Mouse (Mus musculus) limb, embryonic 14.5 days (tissue): ENCODE measurements around the gene Pak4. TPM values are rescaled to one million over a fixed set of nuclear protein-coding genes. Genes with fewer than 3 reads are reported as not detected.

ENCODE experiments used
- ATAC-seq: fragments of 200-750 bp; cut with Nextera tagmentation; 2 replicates; pipeline ENCODE4 v1.8.0; 2017; ENCODE audit warnings: low read depth, moderate number of reproducible peaks, moderate TSS enrichment; ENCODE audit not compliant: low FRiP score
- DNase-seq: peaks from one replicate; pipeline ENCODE4 v3.0.0-alpha.2; 2015; ENCODE audit warnings: low spot score
- H3K27ac ChIP-seq: fragments of 300-500 bp; sonication (generic); replicated peaks from 2 replicates; pipeline ENCODE4 v1.5.1; 2014; ENCODE audit warnings: low read depth, mild to moderate bottlenecking, low read length, moderate library complexity, mixed read lengths
- H3K27me3 ChIP-seq: fragments of 300-500 bp; sonication (generic); 2 replicates; pipeline ENCODE4 v1.6.1; 2014; ENCODE audit warnings: low read length, mixed read lengths; ENCODE audit not compliant: control insufficient read depth, insufficient read depth
- H3K36me3 ChIP-seq: fragments of 300-500 bp; sonication (generic); 2 replicates; pipeline ENCODE4 v1.6.1; 2014; ENCODE audit warnings: mild to moderate bottlenecking, low read length, moderate library complexity, mixed read lengths; ENCODE audit not compliant: control insufficient read depth, insufficient read depth
- H3K4me1 ChIP-seq: fragments of 300-500 bp; sonication (generic); 2 replicates; pipeline ENCODE4 v1.6.1; 2014; ENCODE audit warnings: antibody characterized with exemption, low read length, mixed read lengths; ENCODE audit not compliant: control insufficient read depth, insufficient read depth
- H3K4me2 ChIP-seq: fragments of 300-500 bp; sonication (generic); replicated peaks from 2 replicates; pipeline ENCODE4 v1.6.1; 2014; ENCODE audit warnings: low read depth, mild to moderate bottlenecking, low read length, moderate library complexity; ENCODE audit not compliant: severe bottlenecking
- H3K4me3 ChIP-seq: fragments of 300-500 bp; sonication (generic); replicated peaks from 2 replicates; pipeline ENCODE4 v1.5.1; 2014; ENCODE audit warnings: low read length
- H3K9ac ChIP-seq: fragments of 300-500 bp; sonication (generic); 2 replicates; pipeline ENCODE4 v1.6.1; 2014; ENCODE audit warnings: mild to moderate bottlenecking, low read depth, low read length, moderate library complexity; ENCODE audit not compliant: severe bottlenecking
- H3K9me3 ChIP-seq: fragments of 300-500 bp; sonication (generic); 2 replicates; pipeline ENCODE4 v1.6.1; 2016; ENCODE audit warnings: low read length; ENCODE audit not compliant: control insufficient read depth
- POLR2A ChIP-seq: fragments of 200-500 bp; IDR thresholded peaks from 2 replicates; pipeline ENCODE4 v1.8.0; 2012; ENCODE audit warnings: inconsistent platforms, mild to moderate bottlenecking, moderate library complexity, borderline replicate concordance; ENCODE audit not compliant: insufficient read depth, insufficient read length; ENCODE audit errors: extremely low read depth
- WGBS: fragments of 180-500 bp; shearing (Covaris S2); extraction: QIAGEN DNeasy Blood & Tissue Kit; methylation state at CpG from one replicate; pipeline ENCODE4 v1.1.7; 2014; 5-methylcytosine and 5-hydroxymethylcytosine counted together
- polyA plus RNA-seq, 2 experiments: library from polyadenylated mRNA; depleted of rRNA in 1 of 2; stranded (reverse) in 1 of 2; unstranded in 1 of 2; fragments of >200 nt; fragmentation: Nextera tagmentation in 1 of 2; extraction: Ambion mirVana in 1 of 2; gene quantifications; 2 replicates each; pipeline versions ENCODE4 v1.2.1 to v1.2.3; 2012 to 2014

Pak4 gene
- polyA plus RNA-seq, 2 experiments, result 21.3 to 27.6 TPM

DNA sequence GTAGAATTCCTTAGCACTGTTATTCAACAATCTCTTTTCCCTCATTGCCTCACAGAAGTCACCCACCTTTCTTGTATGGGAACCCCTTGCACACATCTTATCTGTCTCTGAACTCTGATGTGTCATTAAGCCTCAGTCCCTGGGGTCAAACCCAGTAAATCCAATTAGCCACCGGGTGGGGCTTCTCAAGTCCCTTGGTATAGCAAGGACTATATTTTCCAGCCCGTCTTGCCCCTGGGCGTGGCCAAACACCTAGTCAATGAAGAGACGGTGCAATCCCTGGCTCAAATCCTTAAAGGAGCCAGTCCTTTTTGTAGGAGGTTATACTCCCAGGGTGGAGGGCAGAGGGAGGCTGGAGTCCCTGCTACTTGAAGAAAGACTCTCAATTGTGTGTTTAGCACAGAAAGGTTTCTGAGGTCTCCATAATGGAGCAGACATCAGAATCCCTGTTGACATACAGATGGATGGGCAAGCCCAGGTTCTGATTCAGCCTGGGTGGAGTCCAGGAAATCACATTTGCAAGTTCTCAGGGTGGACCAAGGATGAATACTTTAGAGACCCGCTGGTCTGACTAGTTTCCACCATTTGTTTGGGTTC lies 41.9 kb downstream of the Pak4 start:
- ATAC-seq, result no peak
- no peak for DNase-seq
- WGBS, result 14% methylated on average over 5 of the region's 5 CpGs

DNA sequence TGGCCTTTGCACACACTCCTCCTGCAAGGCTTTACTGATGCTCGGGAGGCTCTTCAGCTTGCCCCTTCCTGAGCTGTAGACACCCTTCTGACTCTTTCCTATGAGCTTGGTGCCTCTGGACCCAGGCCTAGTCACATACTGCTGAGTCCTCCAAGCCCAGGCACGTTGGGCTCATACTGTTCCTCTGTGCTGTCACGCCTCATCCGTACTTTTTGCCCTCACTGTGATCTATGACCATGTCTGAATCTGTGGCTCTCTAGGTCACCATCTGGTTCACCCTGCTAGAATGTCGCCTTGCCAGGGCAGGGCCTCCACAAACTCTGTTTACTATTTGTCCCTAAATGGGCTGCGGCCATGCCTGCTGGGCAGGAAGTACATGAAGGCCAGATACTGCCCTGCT lies 44.9 kb downstream of the Pak4 start:
- no peaks in the 10 kb centered on the region for H3K4me1 ChIP-seq
- no peak overlapping the region for H3K4me3 ChIP-seq
- H3K27me3 ChIP-seq, result 0 out of 2 replicates have a peak, but pooled peaks cover 2% of the 10 kb centered on the region
- H3K4me2 ChIP-seq, result no peak overlapping the region
- H3K9ac ChIP-seq, result no peak overlapping the region
- no peak for DNase-seq
- WGBS, result 93% methylated on average over 6 of the region's 6 CpGs
- no peak for TF ChIP-seq POLR2A
- H3K9me3 ChIP-seq, result no peaks in the 10 kb centered on the region
- no peak overlapping the region for H3K27ac ChIP-seq
- no peak for ATAC-seq
- H3K36me3 ChIP-seq, result 0 out of 2 replicates have a peak, but pooled peaks cover 4% of the 10 kb centered on the region

More for the DNA sequence above, 41.9 kb downstream of the Pak4 start:
- Histone ChIP-seq H3K27ac (no peak overlapping the region), H3K36me3 (peaks cover 30% of the 10 kb centered on the region), H3K4me2 (no peak overlapping the region), H3K9me3 (no peaks in the 10 kb centered on the region), H3K27me3 (no peaks in the 10 kb centered on the region), H3K4me3 (no peak overlapping the region), H3K9ac (no peak overlapping the region), H3K4me1 (peaks cover 2% of the 10 kb centered on the region; the same call in 1 of the 2 replicates)
- TF ChIP-seq POLR2A, result no peak

DNA sequence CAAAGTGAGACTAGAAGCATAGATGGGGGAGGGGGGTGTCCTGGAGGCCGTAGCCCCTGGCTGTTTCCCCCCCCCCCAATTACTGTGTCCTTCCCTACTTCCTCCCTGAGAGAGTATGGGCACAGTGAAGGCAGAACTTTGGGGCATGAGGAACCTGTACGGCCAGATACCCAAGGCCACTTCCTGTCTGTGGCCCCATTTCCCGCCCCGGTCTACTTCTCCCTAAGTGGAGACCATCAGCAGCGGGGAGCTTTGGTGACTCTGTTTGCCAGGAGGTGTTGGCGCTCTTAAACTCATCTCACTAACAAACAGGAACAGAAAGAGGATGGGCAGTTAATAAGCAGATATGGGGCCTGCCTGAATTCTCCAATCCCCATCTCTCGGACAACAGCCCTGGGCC lies 50.4 kb downstream of the Pak4 start:
- Histone ChIP-seq H3K27ac (no peak overlapping the region), H3K36me3 (no peaks in the 10 kb centered on the region), H3K4me3 (no peak overlapping the region), H3K4me2 (no peak overlapping the region), H3K9ac (no peak overlapping the region), H3K9me3 (no peaks in the 10 kb centered on the region), H3K4me1 (peaks cover 5% of the 10 kb centered on the region), H3K27me3 (peaks cover 47% of the 10 kb centered on the region)
- WGBS, result 68% methylated on average over 7 of the region's 7 CpGs
- DNase-seq (no peak), ATAC-seq (no peak)
- TF ChIP-seq POLR2A, result no peak

- peak within 1 kb of the TSS; percentile 22 for H3K4me3 ChIP-seq
- ATAC-seq (no peak), DNase-seq (no peak)
- H3K27me3 ChIP-seq, result peaks cover 47% of the 10 kb centered on the region
- no peaks in the 10 kb centered on the region for H3K9me3 ChIP-seq
- WGBS, result 3% methylated on average over 3 of the region's 5 CpGs
- no peak within 1 kb of the TSS for H3K27ac ChIP-seq
- H3K4me1 ChIP-seq, result peaks cover 5% of the 10 kb centered on the region
- peak within 1 kb of the TSS; percentile 35 for H3K4me2 ChIP-seq
- no peak for TF ChIP-seq POLR2A
- H3K36me3 ChIP-seq, result no peaks in the 10 kb centered on the region
- no peak within 1 kb of the TSS; the same call in 1 of the 2 replicates for H3K9ac ChIP-seq
Measured at GRCm38 (mm10) chr7:28547154-28547553, 50.8 kb downstream of the Pak4 start, which contains the start of gene Nccrp1. TSS of gene Nccrp1 (minus strand) at chr7:28547254.

DNA sequence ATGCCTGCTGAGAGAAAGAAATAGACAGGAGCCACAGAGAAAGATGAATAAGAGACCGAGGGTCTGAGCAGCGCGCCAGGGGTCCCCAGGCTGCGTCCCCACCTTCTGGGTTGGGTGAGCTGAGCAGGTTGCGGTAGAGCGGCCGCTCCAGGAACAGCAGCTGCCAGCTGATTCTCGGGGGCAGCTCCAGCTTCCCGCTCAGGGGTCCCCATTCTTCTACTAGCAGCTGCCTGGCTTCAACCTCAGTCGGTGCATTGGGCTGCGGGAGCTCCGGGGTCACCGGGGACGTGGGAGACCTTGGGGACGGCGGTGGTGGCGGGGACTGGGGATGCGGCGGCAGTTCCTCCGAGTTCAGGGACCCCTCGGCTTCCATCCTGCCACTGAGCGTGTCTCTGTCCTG lies 51.3 kb downstream of the Pak4 start:
- H3K4me1 ChIP-seq, result peaks cover 5% of the 10 kb centered on the region
- no peak for TF ChIP-seq POLR2A
- H3K27ac ChIP-seq, result no peak overlapping the region
- H3K27me3 ChIP-seq, result peaks cover 47% of the 10 kb centered on the region
- DNase-seq (no peak), ATAC-seq (no peak)
- H3K36me3 ChIP-seq, result no peaks in the 10 kb centered on the region
- no peak overlapping the region; the same call in 1 of the 2 replicates for H3K9ac ChIP-seq
- no peaks in the 10 kb centered on the region for H3K9me3 ChIP-seq
- H3K4me2 ChIP-seq, result peak overlapping the region; percentile 35
- 1% methylated on average over 21 of the region's 22 CpGs for WGBS
- peak overlapping the region; percentile 22 for H3K4me3 ChIP-seq

DNA sequence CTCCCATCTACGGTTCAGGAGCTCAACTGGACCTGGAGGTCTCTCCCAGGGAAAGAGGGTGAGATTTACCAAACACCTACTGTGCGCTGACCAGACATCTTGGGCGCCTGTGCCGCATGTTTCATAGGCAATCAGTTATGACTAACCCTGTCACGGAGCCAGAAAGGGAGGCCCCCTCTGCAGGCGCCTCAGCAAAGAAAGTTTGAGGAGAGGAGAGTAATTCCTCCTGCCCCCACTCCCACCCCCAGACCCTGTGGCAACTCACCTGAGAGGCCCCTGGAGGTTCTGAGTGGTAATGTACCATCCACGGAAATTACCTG lies 52.1 kb downstream of the Pak4 start:
- WGBS, result 49% methylated on average over 6 of the region's 7 CpGs

More for the DNA sequence above, 52.1 kb downstream of the Pak4 start:
- no peak overlapping the region for H3K27ac ChIP-seq
- no peak for TF ChIP-seq POLR2A
- H3K36me3 ChIP-seq, result no peaks in the 10 kb centered on the region
- H3K4me3 ChIP-seq, result no peak overlapping the region
- no peak overlapping the region for H3K9ac ChIP-seq
- H3K4me1 ChIP-seq, result peaks cover 5% of the 10 kb centered on the region
- peaks cover 47% of the 10 kb centered on the region for H3K27me3 ChIP-seq
- ATAC-seq (no peak), DNase-seq (no peak)
- no peaks in the 10 kb centered on the region for H3K9me3 ChIP-seq
- H3K4me2 ChIP-seq, result no peak overlapping the region
